Mouse (Mus musculus): ENCODE measurements around the gene Ddx46. TPM values are rescaled to one million over a fixed set of nuclear protein-coding genes. Genes with fewer than 3 reads are reported as not detected.
"Not testable (repeated sequence)": the region's sequence is repeated elsewhere in the genome, so short reads cannot be mapped to it uniquely, and the experiment has no call there.

The Ddx46 gene
- polyA plus RNA-seq, 1 experiment from 2014 or later = 16.7 TPM

- not testable (repeated sequence) for H3K27ac ChIP-seq; H3K4me2 ChIP-seq; H3K9me3 ChIP-seq (replicated peaks); H3K9ac ChIP-seq; ATAC-seq (replicated peaks; ENCODE audit: insufficient number of reproducible peaks, insufficient read depth, low FRiP score, low read depth); H3K4me1 ChIP-seq (replicated peaks); H3K4me3 ChIP-seq; H3K27me3 ChIP-seq
- peaks cover 30% of the 10 kb centered on the region for H3K36me3 ChIP-seq
- WGBS = 40% methylated on average over 8 of the region's 8 CpGs
Observed at GRCm38 (mm10) chr13:55640480-55640879, 5.7 kb downstream of the Ddx46 start.

GRCm38 (mm10) chr13:55644525-55644924 is 9.7 kb downstream of the Ddx46 start:
- Histone ChIP-seq H3K27ac (no peak overlapping the region), H3K4me2 (no peak overlapping the region), H3K9me3 (replicated peaks) (no peaks in the 10 kb centered on the region), H3K27me3 (no peaks in the 10 kb centered on the region), H3K4me3 (no peak overlapping the region), H3K4me1 (replicated peaks) (no peaks in the 10 kb centered on the region), H3K9ac (no peak overlapping the region), H3K36me3 (peaks cover 58% of the 10 kb centered on the region)
- ATAC-seq (replicated peaks; ENCODE audit: insufficient number of reproducible peaks, insufficient read depth, low FRiP score, low read depth) = no peak
- WGBS = 88% methylated on average over 2 of the region's 2 CpGs

GRCm38 (mm10) chr13:55650098-55650497 is 15.3 kb downstream of the Ddx46 start:
- no peak for ATAC-seq (replicated peaks; ENCODE audit: insufficient number of reproducible peaks, insufficient read depth, low FRiP score, low read depth)
- no peak overlapping the region for H3K27ac ChIP-seq
- no peaks in the 10 kb centered on the region for H3K9me3 ChIP-seq (replicated peaks)
- H3K36me3 ChIP-seq = peaks cover 99% of the 10 kb centered on the region
- 89% methylated on average over 12 of the region's 12 CpGs for WGBS
- no peaks in the 10 kb centered on the region for H3K4me1 ChIP-seq (replicated peaks)
- H3K4me3 ChIP-seq = no peak overlapping the region
- H3K9ac ChIP-seq = no peak overlapping the region
- no peaks in the 10 kb centered on the region for H3K27me3 ChIP-seq
- no peak overlapping the region for H3K4me2 ChIP-seq

- Histone ChIP-seq H3K27ac (no peak overlapping the region), H3K9ac (no peak overlapping the region), H3K36me3 (peaks cover 99% of the 10 kb centered on the region), H3K4me2 (no peak overlapping the region), H3K4me1 (replicated peaks) (no peaks in the 10 kb centered on the region), H3K4me3 (no peak overlapping the region), H3K9me3 (replicated peaks) (no peaks in the 10 kb centered on the region), H3K27me3 (no peaks in the 10 kb centered on the region)
- WGBS = 89% methylated on average over 6 of the region's 6 CpGs
- ATAC-seq (replicated peaks; ENCODE audit: insufficient number of reproducible peaks, insufficient read depth, low FRiP score, low read depth) = no peak
Observed at GRCm38 (mm10) chr13:55650980-55651379, 16.2 kb downstream of the Ddx46 start.

- Histone ChIP-seq H3K27me3 (no peaks in the 10 kb centered on the region), H3K27ac (no peak overlapping the region), H3K36me3 (peaks cover 91% of the 10 kb centered on the region), H3K9me3 (replicated peaks) (no peaks in the 10 kb centered on the region), H3K9ac (no peak overlapping the region), H3K4me3 (no peak overlapping the region), H3K4me1 (replicated peaks) (no peaks in the 10 kb centered on the region), H3K4me2 (no peak overlapping the region)
- WGBS = 85% methylated on average over 6 of the region's 6 CpGs
- ATAC-seq (replicated peaks; ENCODE audit: insufficient number of reproducible peaks, insufficient read depth, low FRiP score, low read depth) = no peak
Observed at GRCm38 (mm10) chr13:55668550-55668949, 33.7 kb downstream of the Ddx46 start.

- WGBS = 95% methylated on average over 6 of the region's 6 CpGs
- peaks cover 87% of the 10 kb centered on the region for H3K36me3 ChIP-seq
- H3K27me3 ChIP-seq = no peaks in the 10 kb centered on the region
- H3K4me2 ChIP-seq = no peak overlapping the region
- no peak overlapping the region for H3K4me3 ChIP-seq
- H3K9ac ChIP-seq = no peak overlapping the region
- no peaks in the 10 kb centered on the region for H3K4me1 ChIP-seq (replicated peaks)
- no peak overlapping the region for H3K27ac ChIP-seq
- H3K9me3 ChIP-seq (replicated peaks) = no peaks in the 10 kb centered on the region
- ATAC-seq (replicated peaks; ENCODE audit: insufficient number of reproducible peaks, insufficient read depth, low FRiP score, low read depth) = no peak
Observed at GRCm38 (mm10) chr13:55672711-55673110, 37.9 kb downstream of the Ddx46 start.

GRCm38 (mm10) chr13:55677364-55677763 is 42.5 kb downstream of the Ddx46 start:
- Histone ChIP-seq H3K4me1 (replicated peaks) (no peaks in the 10 kb centered on the region), H3K4me2 (no peak overlapping the region), H3K27ac (no peak overlapping the region), H3K9ac (no peak overlapping the region), H3K36me3 (peaks cover 74% of the 10 kb centered on the region), H3K27me3 (no peaks in the 10 kb centered on the region), H3K4me3 (no peak overlapping the region), H3K9me3 (replicated peaks) (no peaks in the 10 kb centered on the region)
- ATAC-seq (replicated peaks; ENCODE audit: insufficient number of reproducible peaks, insufficient read depth, low FRiP score, low read depth) = no peak
- WGBS = 82% methylated on average over 8 of the region's 8 CpGs

GRCm38 (mm10) chr13:55682201-55682600 is 47.4 kb downstream of the Ddx46 start:
- WGBS = 85% methylated on average over 9 of the region's 9 CpGs

GRCm38 (mm10) chr13:55683581-55683980 is 48.8 kb downstream of the Ddx46 start:
- 84% methylated on average over 3 of the region's 3 CpGs for WGBS
- H3K36me3 ChIP-seq = peaks cover 21% of the 10 kb centered on the region
- ATAC-seq (replicated peaks; ENCODE audit: insufficient number of reproducible peaks, insufficient read depth, low FRiP score, low read depth) = no peak

More at GRCm38 (mm10) chr13:55682201-55682600, 47.4 kb downstream of the Ddx46 start:
- H3K9ac ChIP-seq = no peak overlapping the region
- ATAC-seq (replicated peaks; ENCODE audit: insufficient number of reproducible peaks, insufficient read depth, low FRiP score, low read depth) = no peak
- no peak overlapping the region for H3K27ac ChIP-seq
- H3K27me3 ChIP-seq = no peaks in the 10 kb centered on the region
- H3K36me3 ChIP-seq = peaks cover 35% of the 10 kb centered on the region
- no peaks in the 10 kb centered on the region for H3K4me1 ChIP-seq (replicated peaks)
- H3K4me3 ChIP-seq = no peak overlapping the region
- no peaks in the 10 kb centered on the region for H3K9me3 ChIP-seq (replicated peaks)
- H3K4me2 ChIP-seq = no peak overlapping the region

GRCm38 (mm10) chr13:55686107-55686633 is 51.3 kb downstream of the Ddx46 start:
- 62% methylated on average over 9 of the region's 9 CpGs for whole genome bisulfite sequencing
- Histone ChIP-seq H3K9ac (no peak overlapping the region), H3K36me3 (no peaks in the 10 kb centered on the region), H3K27me3 (no peaks in the 10 kb centered on the region), H3K4me1 (replicated peaks) (peaks cover 9% of the 10 kb centered on the region), H3K4me2 (no peak overlapping the region; the same call in 1 of the 2 replicates), H3K27ac (no peak overlapping the region), H3K4me3 (no peak overlapping the region), H3K9me3 (replicated peaks) (no peaks in the 10 kb centered on the region)
- ATAC-seq (replicated peaks; ENCODE audit: insufficient number of reproducible peaks, insufficient read depth, low FRiP score, low read depth) = no peak

More at GRCm38 (mm10) chr13:55683581-55683980, 48.8 kb downstream of the Ddx46 start:
- Histone ChIP-seq H3K4me1 (replicated peaks) (peaks cover 9% of the 10 kb centered on the region), H3K4me2 (no peak overlapping the region), H3K4me3 (no peak overlapping the region), H3K27ac (no peak overlapping the region), H3K27me3 (no peaks in the 10 kb centered on the region), H3K9ac (no peak overlapping the region), H3K9me3 (replicated peaks) (no peaks in the 10 kb centered on the region)

- H3K27ac ChIP-seq = no peak overlapping the region
Observed at GRCm38 (mm10) chr13:55687927-55688602, 53.2 kb downstream of the Ddx46 start.

More at GRCm38 (mm10) chr13:55687927-55688602, 53.2 kb downstream of the Ddx46 start:
- H3K27me3 ChIP-seq = no peaks in the 10 kb centered on the region
- H3K36me3 ChIP-seq = no peaks in the 10 kb centered on the region
- H3K4me3 ChIP-seq = no peak overlapping the region
- no peak overlapping the region for H3K4me2 ChIP-seq
- WGBS = 46% methylated on average over 4 of the region's 4 CpGs
- ATAC-seq (replicated peaks; ENCODE audit: insufficient number of reproducible peaks, insufficient read depth, low FRiP score, low read depth) = no peak
- H3K9me3 ChIP-seq (replicated peaks) = no peaks in the 10 kb centered on the region
- no peak overlapping the region for H3K9ac ChIP-seq
- H3K4me1 ChIP-seq (replicated peaks) = peaks cover 17% of the 10 kb centered on the region

Measured in heart, embryonic 15.5 days (tissue).